Mouse (Mus musculus): ENCODE measurements at regions not wholly inside any gene's neighbourhood (a gene's known extent, or its start where the extent isn't known, plus 50 kb on each side); places are given as distances from the start of the nearest gene placed in this dataset.
A peak's percentile ranks its signal among the peaks of the same experiment; 100 is the strongest.

- DNase-seq = no peak
Observed at GRCm38 (mm10) chr17:9759421-9759852, 89.9 kb upstream of the Pabpc6 start.

DNA sequence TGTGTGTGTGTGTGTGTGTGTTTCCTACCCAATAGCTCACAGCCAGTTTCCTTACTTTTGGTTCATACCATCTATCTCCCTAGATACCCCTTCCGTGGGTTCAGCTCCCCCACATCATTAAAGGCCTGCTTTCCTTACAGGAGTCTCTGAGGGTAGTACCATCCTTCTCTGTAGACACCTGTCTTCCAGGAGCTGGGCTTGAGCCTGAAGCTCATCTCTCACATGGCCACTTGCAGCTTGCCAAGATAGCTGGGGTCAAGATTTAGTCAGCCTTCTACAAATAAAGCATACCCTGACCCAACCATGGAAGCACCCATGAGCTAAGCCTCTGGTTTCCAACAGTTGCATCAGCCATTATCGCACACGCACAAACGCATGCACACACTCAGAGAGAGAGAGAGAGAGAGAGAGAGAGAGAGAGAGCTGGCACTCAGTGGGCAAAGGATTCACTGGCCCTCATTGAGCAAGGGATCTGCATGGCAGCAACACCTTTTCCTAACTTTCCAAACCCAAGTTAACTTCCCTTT lies 88.3 kb upstream of the Pabpc6 start:
- DNase-seq = no peak

- DNase-seq = no peak
Observed at GRCm38 (mm10) chr17:9756675-9757074, 87.2 kb upstream of the Pabpc6 start.

DNA sequence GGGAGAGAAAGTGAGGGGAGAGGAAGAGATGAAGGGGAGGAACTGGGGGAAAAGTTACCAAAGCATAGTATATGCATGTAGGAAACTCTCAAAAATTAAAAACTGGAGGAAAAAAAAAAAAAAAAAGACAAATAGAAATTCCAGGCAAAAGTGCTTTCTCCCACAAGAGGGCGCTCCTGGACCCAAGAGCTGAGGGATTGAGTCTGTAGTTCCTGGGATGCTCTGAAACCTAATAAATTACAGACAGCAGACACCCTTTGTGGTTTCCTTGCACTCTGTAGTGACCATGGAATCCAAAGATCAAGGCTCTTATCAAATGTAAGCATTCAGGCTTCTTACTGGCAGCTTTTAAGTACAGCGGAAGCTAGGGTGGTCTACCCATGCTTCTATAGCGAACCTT lies 86.7 kb upstream of the Pabpc6 start:
- DNase-seq = peak; percentile 45

DNA sequence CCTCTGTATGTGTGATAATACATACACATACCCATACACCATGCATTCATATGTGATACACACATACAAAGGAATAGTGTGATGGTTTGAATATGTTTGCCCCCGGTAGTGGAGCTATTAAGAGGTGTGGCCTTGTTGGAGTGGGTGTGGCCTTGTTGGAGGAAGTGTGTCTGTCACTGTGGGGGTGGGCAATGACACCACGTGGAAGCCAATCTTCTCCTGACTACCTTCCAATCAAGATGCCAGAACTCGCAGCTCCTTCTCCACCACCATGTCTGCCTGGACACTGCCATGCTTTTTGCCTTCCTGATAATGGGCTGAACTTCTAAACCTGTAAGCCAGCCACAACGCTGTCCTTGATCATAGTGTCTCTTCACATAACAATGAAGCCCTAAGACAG lies 86.1 kb upstream of the Pabpc6 start:
- DNase-seq = no peak

DNA sequence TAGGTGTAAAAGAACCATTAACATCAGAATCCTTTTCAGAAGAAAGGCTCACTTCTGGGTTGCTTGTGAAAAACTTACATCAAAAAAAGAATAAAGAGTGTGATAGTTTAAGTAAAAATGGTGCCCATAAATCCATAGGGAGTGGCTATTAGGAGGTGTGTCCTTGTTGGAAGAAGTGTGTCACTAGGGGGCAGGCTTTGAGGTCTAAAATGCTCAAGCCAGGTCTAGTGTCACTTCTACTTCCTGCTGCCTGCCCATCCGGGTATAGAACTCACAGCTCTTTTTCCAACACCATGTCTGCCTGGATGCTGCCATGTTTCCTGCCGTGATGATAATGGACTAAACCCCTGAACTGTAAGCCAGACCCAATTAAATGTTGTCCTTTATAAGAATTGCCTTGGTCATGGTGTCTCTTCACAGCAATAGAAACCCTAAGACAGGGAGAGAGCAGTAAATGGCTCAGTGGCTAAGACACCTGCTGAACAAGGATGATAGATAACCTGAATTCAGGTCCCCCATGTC lies 85.4 kb upstream of the Pabpc6 start:
- no peak for DNase-seq

DNA sequence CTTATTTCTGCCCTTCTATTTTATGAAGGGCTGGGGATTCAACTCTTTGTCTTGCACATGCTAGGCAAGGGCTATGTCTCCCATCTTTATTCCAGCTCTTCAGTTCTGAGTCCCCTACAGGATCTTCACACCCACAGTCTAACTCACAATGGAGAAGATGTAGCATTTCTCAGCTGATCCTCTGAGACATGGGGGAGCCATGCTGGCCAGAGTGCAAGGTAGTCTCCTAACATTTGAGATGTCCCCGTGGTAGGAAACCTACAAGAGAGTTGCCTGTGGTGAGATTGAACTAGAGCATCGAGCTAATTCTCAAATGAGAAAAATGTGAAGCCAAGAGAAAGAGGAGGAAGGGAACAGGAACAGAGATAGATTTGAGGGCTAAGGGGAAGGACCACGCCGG lies 83.3 kb upstream of the Pabpc6 start:
- no peak for DNase-seq

DNA sequence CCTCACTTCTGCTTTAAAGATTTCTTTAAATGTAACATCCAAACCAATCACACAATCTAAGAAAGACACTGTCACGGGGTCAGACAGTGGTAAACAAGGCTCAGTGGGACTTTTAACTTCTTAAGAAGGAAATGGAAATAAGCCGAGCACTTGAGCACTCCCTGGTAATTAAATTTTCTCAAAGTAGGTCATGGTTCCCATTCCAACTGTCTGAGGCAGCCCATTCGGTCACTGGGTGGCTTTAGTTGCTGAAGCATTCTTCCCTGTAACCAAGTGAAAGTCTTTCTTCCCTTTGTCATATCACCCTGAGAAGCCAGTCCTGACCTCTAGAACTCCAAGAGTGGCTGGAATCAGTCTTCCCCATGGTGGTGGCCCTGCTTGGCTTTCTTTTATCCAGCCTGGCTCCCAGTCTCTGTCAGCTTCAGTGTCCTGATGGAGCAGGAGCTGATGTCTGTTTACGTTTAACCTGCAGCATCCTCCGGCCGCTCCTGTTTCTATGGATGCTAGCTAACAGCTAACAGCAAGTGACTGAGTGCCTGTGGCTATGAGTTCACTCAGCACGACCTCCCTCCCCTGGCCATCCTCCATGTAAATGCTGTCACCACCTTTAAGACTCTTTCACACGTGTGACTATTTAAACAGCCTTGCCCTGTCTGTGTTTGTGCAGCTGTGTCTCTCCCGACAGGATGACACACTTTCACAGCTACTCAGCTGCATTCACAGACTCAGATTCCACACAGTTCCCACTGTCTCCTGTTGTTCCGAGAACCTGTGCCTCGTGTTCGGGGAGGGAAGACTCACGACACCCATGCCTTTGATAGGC lies 82.0 kb upstream of the Pabpc6 start:
- DNase-seq = no peak

- DNase-seq = no peak
Observed at GRCm38 (mm10) chr17:9750046-9750445, 80.5 kb upstream of the Pabpc6 start.

- no peak for DNase-seq
Observed at GRCm38 (mm10) chr17:9749301-9749700, 79.8 kb upstream of the Pabpc6 start.

GRCm38 (mm10) chr17:9747893-9748292 lies 78.4 kb upstream of the Pabpc6 start:
- DNase-seq = no peak

DNA sequence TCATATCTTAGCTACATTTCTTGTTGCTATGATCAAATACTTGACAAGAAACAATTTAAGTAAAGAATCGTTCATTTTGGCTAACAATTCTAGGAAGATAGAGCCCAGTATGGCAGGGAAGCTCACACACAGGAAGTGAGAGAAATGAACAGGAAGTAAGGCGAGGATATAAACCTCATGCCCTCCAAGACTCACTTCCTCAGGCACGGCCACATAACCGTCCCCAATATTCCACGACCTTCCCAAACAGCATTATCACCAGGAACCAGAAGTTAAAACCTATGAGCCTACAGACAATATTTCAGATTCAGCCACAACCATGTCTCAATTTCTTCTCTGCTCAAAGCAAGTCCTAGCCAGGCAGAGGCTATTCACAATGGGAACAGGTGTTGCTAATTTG lies 73.8 kb upstream of the Pabpc6 start:
- DNase-seq = no peak

GRCm38 (mm10) chr17:9741321-9741720 lies 71.8 kb upstream of the Pabpc6 start:
- DNase-seq = no peak

DNA sequence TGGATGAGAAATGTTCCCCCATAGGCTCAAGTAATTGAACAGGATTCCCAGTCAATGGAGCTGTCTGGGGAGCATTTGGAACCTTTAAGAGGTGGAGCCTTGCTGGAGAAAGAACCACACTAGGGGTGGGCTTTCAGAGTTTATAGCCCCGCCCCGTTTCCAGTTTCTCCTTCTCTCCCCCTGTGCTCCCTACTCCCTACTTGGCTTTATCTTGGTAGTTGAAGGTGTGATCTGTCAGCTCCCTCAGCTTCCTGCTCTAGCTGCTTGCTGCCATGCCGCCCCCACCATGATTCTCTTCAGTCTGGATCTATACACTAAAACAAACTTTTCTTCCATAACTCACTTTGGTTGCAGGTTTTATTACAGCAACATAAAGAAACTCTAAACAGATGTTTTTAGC lies 59.5 kb upstream of the Pabpc6 start:
- DNase-seq = peak; percentile 12

- peak; percentile 54 for DNase-seq
Observed at GRCm38 (mm10) chr17:9725704-9726469, 56.4 kb upstream of the Pabpc6 start.

- no peak for DNase-seq
Observed at GRCm38 (mm10) chr17:9723484-9723883, 54.0 kb upstream of the Pabpc6 start.

DNA sequence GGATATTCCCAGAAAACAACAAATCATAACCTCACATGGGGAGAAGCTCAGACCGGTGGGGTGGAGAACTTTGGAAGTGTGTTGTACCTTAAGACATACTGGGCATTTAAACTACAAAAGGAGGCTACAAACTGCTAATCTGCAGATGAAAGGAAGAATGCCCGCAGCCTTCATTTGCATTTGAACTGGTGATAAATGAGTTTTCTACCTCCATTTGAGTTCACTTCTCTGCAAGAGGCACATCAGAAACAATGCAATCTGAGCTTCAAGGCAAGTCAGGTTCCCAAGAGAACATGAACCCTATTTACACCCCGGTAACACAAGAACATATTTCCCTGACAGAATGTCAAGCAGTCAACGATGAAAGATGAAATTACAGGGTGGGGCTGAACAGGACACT lies 53.2 kb upstream of the Pabpc6 start:
- DNase-seq = no peak
